Mouse (Mus musculus): Measurements from ENCODE around the gene Lag3. TPM values are rescaled to one million over a fixed set of nuclear protein-coding genes. Genes with fewer than 3 reads are reported as not detected.

The Lag3 gene
- total and polyA plus RNA-seq, 2 experiments from 2014 or later = 0.11 to 0.85 TPM

DNA sequence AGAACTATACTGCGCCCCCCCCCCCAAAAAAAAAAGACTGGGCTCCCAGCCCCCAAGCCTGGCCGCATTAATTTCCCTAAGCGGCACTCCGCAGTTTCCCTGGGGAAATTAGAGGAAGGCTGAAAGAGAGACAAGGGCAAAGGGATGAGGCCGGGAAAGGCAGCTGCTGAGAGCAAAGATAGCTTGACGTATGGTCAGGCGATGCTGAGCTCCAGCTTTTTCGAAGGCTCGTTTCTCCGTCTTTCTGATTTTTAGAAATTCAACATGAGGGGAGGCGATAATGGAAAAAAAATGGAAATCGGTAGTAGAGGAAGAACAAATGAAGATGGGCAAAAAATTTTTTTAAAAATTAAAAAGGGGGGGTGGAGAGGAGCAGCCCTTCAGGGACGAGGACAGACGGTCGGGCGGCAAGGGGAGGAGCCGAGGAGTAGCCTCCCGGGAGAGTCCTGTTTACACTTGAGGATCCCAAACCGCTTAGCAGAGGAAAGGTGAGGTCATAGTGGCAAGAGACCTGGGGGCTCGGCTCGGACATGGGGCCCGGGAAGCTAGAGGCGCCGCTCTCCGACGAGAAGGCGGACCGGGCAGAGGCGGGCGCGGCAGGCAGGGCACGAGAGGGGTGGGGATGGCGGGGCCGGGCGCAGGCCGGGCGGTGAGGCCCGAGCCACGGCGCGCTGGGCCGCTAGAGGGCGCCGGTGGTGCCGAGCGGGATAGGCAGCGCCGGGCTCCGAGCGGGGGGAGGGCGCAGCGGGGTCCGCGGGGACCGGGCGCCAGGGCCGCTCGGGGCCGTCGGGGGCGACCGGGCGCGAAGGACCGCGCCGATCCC is 5.4 kb upstream of the Lag3 start:
- Histone ChIP-seq H3K4me1 (ENCODE audit: control insufficient read depth, insufficient read depth) (peaks cover 39% of the 10 kb centered on the region), H3K27me3 (ENCODE audit: control insufficient read depth, insufficient read depth, low read length) (no peaks in the 10 kb centered on the region), H3K9ac (replicated peaks; ENCODE audit: low read depth, low read length) (peak overlapping the region; percentile 99), H3K4me3 (ENCODE audit: low read depth, low read length) (peak overlapping the region; percentile 98), H3K36me3 (replicated peaks; ENCODE audit: control insufficient read depth, insufficient read depth, low read length) (peaks cover 22% of the 10 kb centered on the region), H3K27ac (ENCODE audit: low read depth) (peak overlapping the region; percentile 100), H3K9me3 (replicated peaks; ENCODE audit: control insufficient read depth, low read length) (no peaks in the 10 kb centered on the region), H3K4me2 (ENCODE audit: low read depth, low read length) (peak overlapping the region; percentile 97)
- DNase-seq (ENCODE audit: low spot score) (peak; percentile 87), ATAC-seq (ENCODE audit: insufficient read depth, low read depth) (peak; percentile 68)
- TF ChIP-seq EP300 (IDR thresholded peaks at IDR 0.05; ENCODE audit: low read depth) (0 out of 2 replicates have a peak, but pooled peaks have one; percentile 35), CTCF (IDR thresholded peaks at IDR 0.05; ENCODE audit: low read depth) (peak; percentile 44)
- WGBS = 1% methylated on average over 42 of the region's 67 CpGs

DNA sequence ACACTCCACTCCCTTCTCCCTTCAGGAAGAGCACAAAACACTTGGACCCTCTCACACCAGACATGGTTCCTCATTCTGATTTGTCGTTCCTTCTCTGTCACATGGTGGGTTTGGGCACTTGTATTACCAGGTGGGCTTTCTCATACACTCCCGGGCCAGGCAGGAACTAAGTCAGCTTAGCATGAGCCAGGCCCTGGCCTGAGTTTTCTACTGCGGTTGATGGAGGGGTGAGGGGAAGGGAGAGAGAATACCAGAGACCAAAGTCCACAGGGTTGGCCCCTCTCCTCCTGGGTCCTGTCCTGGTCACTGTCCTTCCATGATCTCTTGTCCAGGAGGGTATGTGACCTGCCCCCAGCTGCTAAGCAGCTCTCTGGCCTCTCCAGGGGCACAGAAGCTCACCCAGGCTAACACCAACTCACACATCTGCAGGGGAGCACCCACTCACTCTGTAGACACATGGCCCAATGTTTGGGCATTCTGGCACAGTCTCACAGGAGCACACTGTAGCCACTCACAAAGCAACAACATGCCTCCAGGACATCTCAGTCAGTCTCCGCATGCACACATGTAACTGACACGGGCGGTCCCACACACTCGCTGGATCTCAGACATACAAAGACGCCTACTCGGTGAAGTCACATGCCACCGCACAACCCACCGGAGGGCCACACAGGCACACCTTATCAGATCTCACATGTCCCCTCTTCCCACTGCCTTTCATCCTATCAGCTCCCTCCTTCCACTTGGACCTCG is 4.6 kb upstream of the Lag3 start:
- H3K4me2 ChIP-seq (ENCODE audit: low read depth, low read length) = peak overlapping the region; percentile 97
- no peak for ATAC-seq (ENCODE audit: insufficient read depth, low read depth)

DNA sequence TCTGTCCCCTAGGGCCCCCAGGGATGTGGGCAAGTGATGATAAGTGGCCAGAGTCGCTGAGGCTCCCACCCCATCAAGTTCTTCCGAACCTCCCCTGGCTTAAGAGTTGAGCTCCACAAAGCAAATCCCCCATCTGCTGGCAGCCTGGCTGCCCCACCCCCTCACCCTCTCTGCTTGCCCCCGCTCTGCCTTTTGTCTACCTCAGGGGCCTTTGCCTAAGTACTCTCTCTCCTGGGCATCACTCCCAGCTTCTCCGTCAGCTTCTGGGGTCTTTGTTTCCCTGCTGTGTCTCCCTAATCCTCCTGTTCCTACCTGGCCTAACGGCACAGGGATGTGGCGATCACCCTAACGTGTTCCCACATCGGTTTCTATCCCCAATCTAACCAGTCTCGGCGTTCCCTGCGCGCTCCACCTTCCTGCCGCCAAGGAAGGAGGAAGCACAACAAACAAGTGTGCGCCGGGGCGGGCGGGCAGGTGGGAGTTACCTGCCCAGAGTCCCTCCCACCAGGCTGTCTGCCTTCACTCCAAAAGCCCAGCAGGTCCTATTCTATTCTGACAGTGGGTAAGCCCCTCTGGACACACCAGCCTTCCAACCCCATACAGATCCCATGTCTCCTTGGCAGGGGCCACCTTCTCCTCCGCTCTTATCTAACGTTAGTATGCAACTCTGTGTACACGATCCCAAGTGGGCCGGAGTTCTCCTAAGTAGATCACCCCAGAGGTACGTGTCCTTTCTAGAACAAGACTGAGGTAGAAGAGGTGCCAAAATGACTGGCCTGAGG is 3.8 kb upstream of the Lag3 start:
- Histone ChIP-seq H3K27ac (ENCODE audit: low read depth) (0 out of 2 replicates have a peak overlapping the region, but pooled peaks have one; percentile 100), H3K9me3 (replicated peaks; ENCODE audit: control insufficient read depth, low read length) (no peaks in the 10 kb centered on the region), H3K27me3 (ENCODE audit: control insufficient read depth, insufficient read depth, low read length) (peaks cover 6% of the 10 kb centered on the region; the same call in 1 of the 2 replicates), H3K36me3 (replicated peaks; ENCODE audit: control insufficient read depth, insufficient read depth, low read length) (peaks cover 22% of the 10 kb centered on the region), H3K4me1 (ENCODE audit: control insufficient read depth, insufficient read depth) (peaks cover 35% of the 10 kb centered on the region), H3K4me3 (ENCODE audit: low read depth, low read length) (peak overlapping the region; percentile 98), H3K9ac (replicated peaks; ENCODE audit: low read depth, low read length) (peak overlapping the region; percentile 99; the same call in 1 of the 2 replicates), H3K4me2 (ENCODE audit: low read depth, low read length) (peak overlapping the region; percentile 97)
- DNase-seq (ENCODE audit: low spot score) (peak; percentile 27), ATAC-seq (ENCODE audit: insufficient read depth, low read depth) (no peak)
- 26% methylated on average over 22 of the region's 22 CpGs for WGBS
- TF ChIP-seq CTCF (IDR thresholded peaks at IDR 0.05; ENCODE audit: low read depth) (no peak), EP300 (IDR thresholded peaks at IDR 0.05; ENCODE audit: low read depth) (no peak)

More for the DNA sequence above, 4.6 kb upstream of the Lag3 start:
- 3% methylated on average over 12 of the region's 12 CpGs for WGBS
- peaks cover 22% of the 10 kb centered on the region for H3K36me3 ChIP-seq (replicated peaks; ENCODE audit: control insufficient read depth, insufficient read depth, low read length)
- H3K9ac ChIP-seq (replicated peaks; ENCODE audit: low read depth, low read length) = peak overlapping the region; percentile 99
- H3K27ac ChIP-seq (ENCODE audit: low read depth) = peak overlapping the region; percentile 100
- TF ChIP-seq EP300 (IDR thresholded peaks at IDR 0.05; ENCODE audit: low read depth) (no peak), CTCF (IDR thresholded peaks at IDR 0.05; ENCODE audit: low read depth) (no peak)
- peaks cover 38% of the 10 kb centered on the region for H3K4me1 ChIP-seq (ENCODE audit: control insufficient read depth, insufficient read depth)
- peak; percentile 46 for DNase-seq (ENCODE audit: low spot score)
- H3K27me3 ChIP-seq (ENCODE audit: control insufficient read depth, insufficient read depth, low read length) = no peaks in the 10 kb centered on the region
- H3K4me3 ChIP-seq (ENCODE audit: low read depth, low read length) = peak overlapping the region; percentile 98
- no peaks in the 10 kb centered on the region for H3K9me3 ChIP-seq (replicated peaks; ENCODE audit: control insufficient read depth, low read length)

DNA sequence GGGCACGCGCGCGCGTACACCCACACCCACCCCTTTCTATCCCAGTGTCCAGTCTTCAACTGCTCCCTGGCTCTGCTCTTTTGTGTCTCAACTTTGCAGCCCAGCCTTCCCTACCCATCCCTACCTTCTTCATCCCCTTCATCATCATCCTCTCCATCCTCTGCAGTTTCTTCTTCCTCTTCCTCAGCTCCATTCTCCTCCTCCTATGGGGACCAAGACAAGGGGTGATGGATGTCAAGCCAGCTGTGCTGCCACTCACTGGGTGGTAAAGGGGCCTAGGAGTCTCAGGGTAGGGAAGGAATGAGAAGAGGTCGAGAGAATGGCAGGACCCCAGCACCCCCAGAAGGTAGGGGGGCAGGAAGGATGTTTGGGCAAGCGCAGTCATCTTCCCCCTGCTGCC is 3.0 kb upstream of the Lag3 start:
- no peak for ATAC-seq (ENCODE audit: insufficient read depth, low read depth)
- Histone ChIP-seq H3K9me3 (replicated peaks; ENCODE audit: control insufficient read depth, low read length) (no peaks in the 10 kb centered on the region), H3K4me2 (ENCODE audit: low read depth, low read length) (no peak overlapping the region), H3K27me3 (ENCODE audit: control insufficient read depth, insufficient read depth, low read length) (peaks cover 6% of the 10 kb centered on the region; the same call in 1 of the 2 replicates), H3K36me3 (replicated peaks; ENCODE audit: control insufficient read depth, insufficient read depth, low read length) (peaks cover 22% of the 10 kb centered on the region), H3K9ac (replicated peaks; ENCODE audit: low read depth, low read length) (no peak overlapping the region), H3K4me3 (ENCODE audit: low read depth, low read length) (no peak overlapping the region), H3K4me1 (ENCODE audit: control insufficient read depth, insufficient read depth) (peaks cover 38% of the 10 kb centered on the region), H3K27ac (ENCODE audit: low read depth) (no peak overlapping the region)
- TF ChIP-seq EP300 (IDR thresholded peaks at IDR 0.05; ENCODE audit: low read depth) (no peak), CTCF (IDR thresholded peaks at IDR 0.05; ENCODE audit: low read depth) (no peak)
- no peak for DNase-seq (ENCODE audit: low spot score)
- 86% methylated on average over 7 of the region's 7 CpGs for WGBS

DNA sequence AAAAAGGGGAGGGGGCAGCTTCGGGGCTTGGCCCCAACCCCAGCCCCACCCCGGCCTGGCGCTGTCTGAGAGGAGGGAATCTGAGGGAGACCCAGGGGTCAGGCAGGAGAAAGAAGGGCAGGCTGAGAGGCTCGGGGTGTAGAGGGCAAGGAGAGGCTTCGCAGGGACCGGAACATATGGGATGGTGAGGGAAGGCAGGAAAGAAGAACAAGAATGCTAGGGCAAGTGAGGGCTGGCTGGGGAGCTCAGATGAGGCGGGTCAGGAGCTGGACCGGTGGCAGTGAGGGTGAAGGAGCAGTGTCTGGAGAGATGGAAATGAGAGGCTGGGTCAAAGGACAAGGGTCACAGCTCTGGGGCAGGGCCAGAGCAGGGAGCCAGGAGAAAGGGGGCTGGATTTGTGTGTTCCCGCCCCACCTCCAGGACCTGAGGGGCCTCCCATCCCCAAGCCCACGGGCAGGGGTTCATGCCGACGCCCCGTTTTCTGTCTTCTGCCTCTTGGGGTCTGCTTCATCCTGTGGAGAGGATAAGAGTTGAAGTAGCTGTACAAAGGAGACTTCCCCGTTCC is 2.3 kb upstream of the Lag3 start:
- Histone ChIP-seq H3K4me1 (ENCODE audit: control insufficient read depth, insufficient read depth) (peaks cover 32% of the 10 kb centered on the region), H3K9me3 (replicated peaks; ENCODE audit: control insufficient read depth, low read length) (no peaks in the 10 kb centered on the region), H3K36me3 (replicated peaks; ENCODE audit: control insufficient read depth, insufficient read depth, low read length) (peaks cover 22% of the 10 kb centered on the region), H3K27ac (ENCODE audit: low read depth) (no peak overlapping the region; the same call in 1 of the 2 replicates), H3K9ac (replicated peaks; ENCODE audit: low read depth, low read length) (no peak overlapping the region), H3K27me3 (ENCODE audit: control insufficient read depth, insufficient read depth, low read length) (peaks cover 6% of the 10 kb centered on the region; the same call in 1 of the 2 replicates), H3K4me2 (ENCODE audit: low read depth, low read length) (no peak overlapping the region), H3K4me3 (ENCODE audit: low read depth, low read length) (no peak overlapping the region)
- DNase-seq (ENCODE audit: low spot score) (no peak), ATAC-seq (ENCODE audit: insufficient read depth, low read depth) (no peak)
- TF ChIP-seq CTCF (IDR thresholded peaks at IDR 0.05; ENCODE audit: low read depth) (no peak), EP300 (IDR thresholded peaks at IDR 0.05; ENCODE audit: low read depth) (no peak)
- WGBS = 80% methylated on average over 14 of the region's 14 CpGs
